Mouse (Mus musculus) ES-E14 (cell line): ENCODE data around the gene Ip6k1. TPM values are rescaled to one million over a fixed set of nuclear protein-coding genes. Genes with fewer than 3 reads are reported as not detected.

Source experiments
- DNase-seq: peaks from one replicate; pipeline ENCODE4 v3.0.0-alpha.2; 2013; ENCODE audit warnings: low read depth, low spot score
- H3K27ac ChIP-seq: 2 replicates; pipeline ENCODE4 v1.5.1; 2012; ENCODE audit warnings: low read depth, mild to moderate bottlenecking, low read length, moderate library complexity, mixed read lengths; ENCODE audit not compliant: poor library complexity, insufficient read depth, severe bottlenecking
- H3K36me3 ChIP-seq: 2 replicates; pipeline ENCODE4 v1.6.1; 2012; ENCODE audit warnings: mild to moderate bottlenecking, low read length, moderate library complexity, mixed read lengths; ENCODE audit not compliant: control insufficient read depth, poor library complexity, insufficient read depth, severe bottlenecking
- H3K4me1 ChIP-seq, 2 experiments: fragments of 150-350 bp in 1 of 2; sonication (generic) in 1 of 2; 2 replicates each; pipeline ENCODE4 v1.6.1; 2012; ENCODE audit warnings: low read length in 2 of 2, mild to moderate bottlenecking in 1 of 2, mixed read lengths in 1 of 2; ENCODE audit not compliant: control insufficient read depth in 2 of 2, insufficient read depth in 2 of 2, poor library complexity in 1 of 2
- H3K4me3 ChIP-seq, 2 experiments: fragments of 150-350 bp in 1 of 2; sonication (generic) in 1 of 2; 2 replicates each; pipeline ENCODE4 v1.5.1; 2012; ENCODE audit warnings: low read length in 2 of 2, low read depth in 1 of 2, mild to moderate bottlenecking in 1 of 2, mixed read lengths in 1 of 2; ENCODE audit not compliant: insufficient read depth in 1 of 2, poor library complexity in 1 of 2, severe bottlenecking in 1 of 2
- H3K9ac ChIP-seq: 2 replicates; pipeline ENCODE4 v1.6.1; 2012; ENCODE audit warnings: low read depth, mild to moderate bottlenecking, low read length, mixed read lengths; ENCODE audit not compliant: poor library complexity, insufficient read depth, severe bottlenecking
- H3K9me3 ChIP-seq: fragments of 150-350 bp; sonication (generic); 2 replicates; pipeline ENCODE4 v1.6.1; 2012; ENCODE audit warnings: low read depth, mild to moderate bottlenecking, low read length; ENCODE audit not compliant: control insufficient read depth, insufficient read depth
- CHD2 ChIP-seq: IDR thresholded peaks from 2 replicates; pipeline ENCODE4 v1.6.1; 2014; ENCODE audit warnings: mild to moderate bottlenecking, low read depth, low read length, inconsistent platforms
- HCFC1 ChIP-seq: IDR thresholded peaks from 2 replicates; pipeline ENCODE4 v1.6.1; 2012; ENCODE audit warnings: low read length, inconsistent platforms, borderline replicate concordance; ENCODE audit not compliant: insufficient read depth
- MAFK ChIP-seq: IDR thresholded peaks from 2 replicates; pipeline ENCODE4 v1.6.1; 2014; ENCODE audit warnings: mild to moderate bottlenecking, low read depth, low read length, inconsistent platforms; ENCODE audit not compliant: insufficient read depth
- ZC3H11A ChIP-seq: IDR thresholded peaks from 2 replicates; pipeline ENCODE4 v1.6.1; 2012; ENCODE audit warnings: low read depth, mild to moderate bottlenecking, inconsistent platforms, low read length, borderline replicate concordance
- ZNF384 ChIP-seq: IDR thresholded peaks from 2 replicates; pipeline ENCODE4 v1.6.1; 2012; ENCODE audit warnings: low read depth, low read length, inconsistent platforms
- in situ Hi-C, 2 experiments: fragments of 600-800 bp; cut with MboI; formaldehyde crosslinking; loops; one replicate each; pipeline ENCODE4 v1.15.1; 2025; ENCODE audit warnings: low sequenced_read_pairs in 2 of 2, inconsistent platforms in 1 of 2; ENCODE audit not compliant: unreplicated experiment in 2 of 2
- total RNA-seq: library from RNA; depleted of rRNA; stranded (reverse); fragments of 300-350 nt; gene quantifications from 2 replicates; pipeline ENCODE4 v1.2.3, GENCODE M21; 2012

The Ip6k1 gene
- total RNA-seq, 1 experiment = 41.0 TPM

DNA sequence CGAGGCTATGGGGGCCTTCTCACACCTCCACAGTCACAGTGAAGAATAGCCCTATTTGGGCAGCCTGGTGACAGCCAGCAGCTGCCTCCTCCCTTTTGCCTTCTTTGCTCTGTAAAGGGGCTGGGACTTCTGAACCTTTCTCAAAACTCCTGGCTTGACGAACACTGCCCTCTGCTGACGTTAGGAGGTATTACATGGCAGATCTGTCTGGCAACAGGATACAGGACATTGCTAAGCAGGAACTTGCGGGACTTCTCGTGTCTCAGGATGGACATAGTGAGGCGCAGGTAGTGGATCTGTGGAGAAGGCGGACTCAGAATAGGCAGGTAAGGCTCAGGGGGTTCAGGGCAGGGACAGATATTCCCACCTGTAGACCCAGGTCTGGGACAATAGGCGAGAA is 65.6 kb downstream of the Ip6k1 start:
- H3K27ac ChIP-seq = no peak overlapping the region
- peak; percentile 85 for DNase-seq
- H3K9ac ChIP-seq = no peak overlapping the region
- in situ Hi-C loops = loop anchor here in 1 of 2 experiments (5.0 kb wide), 1 partner anchor 166 kb away; no protein-coding TSS in a partner anchor
- TF ChIP-seq ZC3H11A = peak; percentile 44; the same call in 1 of the 2 replicates
- TF ChIP-seq MAFK = no peak
- no peak for TF ChIP-seq CHD2
- peaks cover 13% of the 10 kb centered on the region; the same call in 1 of the 2 replicates for H3K36me3 ChIP-seq
- no peak overlapping the region for H3K4me3 ChIP-seq
- H3K4me1 ChIP-seq = no peaks in the 10 kb centered on the region
- no peaks in the 10 kb centered on the region for H3K9me3 ChIP-seq

DNA sequence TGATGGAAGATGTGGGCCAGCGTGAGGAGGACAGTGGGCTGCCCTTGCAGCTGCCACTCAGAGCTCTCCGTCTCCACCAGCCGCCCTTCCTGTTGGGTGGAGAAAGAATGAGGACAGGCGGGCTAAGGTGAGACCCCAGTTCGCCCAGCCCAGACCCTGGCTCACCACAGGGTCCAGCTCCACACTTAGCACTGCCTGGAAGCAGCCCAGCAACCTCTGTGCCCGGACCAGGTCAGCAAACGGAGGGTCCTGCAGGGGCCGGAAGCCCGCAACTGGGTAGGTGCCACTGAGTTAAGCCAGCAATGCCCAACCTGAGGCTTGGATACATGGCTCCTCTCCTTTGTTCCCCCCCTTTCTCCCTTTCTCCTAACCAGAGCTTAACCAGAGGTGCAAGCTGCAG is 66.7 kb downstream of the Ip6k1 start:
- Histone ChIP-seq H3K4me1 (no peaks in the 10 kb centered on the region), H3K9me3 (no peaks in the 10 kb centered on the region), H3K36me3 (peaks cover 11% of the 10 kb centered on the region; the same call in 1 of the 2 replicates), H3K27ac (no peak overlapping the region), H3K9ac (no peak overlapping the region), H3K4me3 (no peak overlapping the region)
- DNase-seq = no peak
- no peak for TF ChIP-seq MAFK
- no peak for TF ChIP-seq ZNF384
- TF ChIP-seq HCFC1 = no peak
- no peak for TF ChIP-seq ZC3H11A
- TF ChIP-seq CHD2 = no peak
- in situ Hi-C loops = loop anchor here in 1 of 2 experiments (5.0 kb wide), 1 partner anchor 167 kb away; no protein-coding TSS in a partner anchor

DNA sequence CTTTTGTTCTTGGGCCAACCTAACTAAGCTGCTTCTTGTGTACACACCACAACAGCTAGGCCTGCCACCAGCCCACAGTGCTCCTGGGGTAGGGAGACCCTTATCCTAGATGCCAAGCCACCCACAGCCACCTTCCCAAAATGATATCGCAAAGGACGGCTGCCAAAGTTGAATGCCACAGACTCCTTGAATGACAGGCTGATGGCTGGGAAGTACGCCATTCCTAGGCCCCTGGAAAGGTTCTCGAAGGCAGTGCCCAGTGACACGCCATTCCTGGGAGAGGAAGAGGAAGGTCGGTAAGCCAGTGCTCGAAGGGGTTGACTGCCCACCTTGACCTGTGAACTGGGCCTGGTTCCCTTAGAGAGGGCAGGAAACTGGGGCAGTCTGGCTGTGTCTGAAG is 67.2 kb downstream of the Ip6k1 start:
- H3K4me1 ChIP-seq = no peaks in the 10 kb centered on the region
- H3K4me3 ChIP-seq = no peak overlapping the region
- peaks cover 10% of the 10 kb centered on the region; the same call in 1 of the 2 replicates for H3K36me3 ChIP-seq
- no peak for TF ChIP-seq ZC3H11A
- no peak for TF ChIP-seq MAFK
- no peak for TF ChIP-seq HCFC1
- no peak for TF ChIP-seq CHD2
- TF ChIP-seq ZNF384 = no peak
- DNase-seq = no peak
- in situ Hi-C loops = loop anchor here in 1 of 2 experiments (5.0 kb wide), 1 partner anchor 167 kb away; no protein-coding TSS in a partner anchor
- no peak overlapping the region for H3K27ac ChIP-seq
- H3K9ac ChIP-seq = no peak overlapping the region
- no peaks in the 10 kb centered on the region for H3K9me3 ChIP-seq

DNA sequence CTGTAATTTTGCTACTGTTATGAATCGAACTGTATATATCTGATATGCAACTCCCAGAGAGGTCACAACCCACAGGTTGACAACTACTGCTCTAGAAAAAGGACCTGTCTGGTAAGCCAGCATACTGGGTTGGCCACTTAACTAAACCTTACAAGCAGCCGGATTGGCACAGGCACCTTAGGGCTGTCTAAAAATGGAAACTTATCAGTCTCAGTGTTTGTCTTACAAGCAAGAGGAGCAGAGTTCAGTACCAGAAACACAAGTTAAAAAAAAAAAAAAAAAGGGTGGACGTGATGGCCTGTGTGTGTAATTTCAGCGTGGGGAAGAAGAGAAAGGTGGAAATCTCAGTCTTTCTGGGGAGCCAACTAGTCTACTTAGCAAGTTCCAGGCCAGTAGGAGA is 69.5 kb downstream of the Ip6k1 start:
- Histone ChIP-seq H3K4me3 (no peak overlapping the region), H3K27ac (no peak overlapping the region), H3K4me1 (no peaks in the 10 kb centered on the region), H3K9ac (no peak overlapping the region), H3K9me3 (no peaks in the 10 kb centered on the region), H3K36me3 (peaks cover 10% of the 10 kb centered on the region; the same call in 1 of the 2 replicates)
- no peak for DNase-seq
- no peak for TF ChIP-seq ZC3H11A
- no peak for TF ChIP-seq HCFC1
- TF ChIP-seq MAFK = no peak
- no peak for TF ChIP-seq ZNF384
- no peak for TF ChIP-seq CHD2
- in situ Hi-C loops = no loop called here

DNA sequence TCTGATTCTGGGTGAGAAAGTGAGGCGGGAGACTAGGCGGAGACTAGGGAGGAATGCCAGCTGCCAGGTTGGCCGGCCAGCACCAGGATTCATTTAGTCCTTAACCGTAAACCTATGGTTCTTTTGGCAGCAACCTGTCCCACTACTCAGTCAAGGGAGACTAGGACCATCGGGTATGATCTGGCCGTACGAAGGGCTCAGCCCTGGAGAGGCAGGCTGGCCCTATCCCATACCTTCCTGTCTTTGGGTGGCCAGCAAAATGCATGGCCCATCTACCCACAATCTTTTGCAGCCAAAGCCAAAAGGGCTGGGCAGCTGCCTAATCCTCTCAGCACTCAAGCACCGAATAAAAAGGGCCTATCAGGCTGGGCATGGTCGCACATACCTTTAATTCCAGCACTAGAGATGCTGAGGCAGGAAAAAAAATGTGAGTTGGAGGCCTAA is 70.2 kb downstream of the Ip6k1 start:
- H3K9ac ChIP-seq = no peak overlapping the region
- H3K4me3 ChIP-seq = no peak overlapping the region
- H3K9me3 ChIP-seq = no peaks in the 10 kb centered on the region
- DNase-seq = no peak
- H3K36me3 ChIP-seq = peaks cover 10% of the 10 kb centered on the region; the same call in 1 of the 2 replicates
- no peak overlapping the region for H3K27ac ChIP-seq
- TF ChIP-seq ZNF384 (no peak), MAFK (no peak), HCFC1 (no peak), ZC3H11A (no peak), CHD2 (no peak)
- in situ Hi-C loops = no loop called here
- no peaks in the 10 kb centered on the region for H3K4me1 ChIP-seq
